In the genomic region with DNA sequence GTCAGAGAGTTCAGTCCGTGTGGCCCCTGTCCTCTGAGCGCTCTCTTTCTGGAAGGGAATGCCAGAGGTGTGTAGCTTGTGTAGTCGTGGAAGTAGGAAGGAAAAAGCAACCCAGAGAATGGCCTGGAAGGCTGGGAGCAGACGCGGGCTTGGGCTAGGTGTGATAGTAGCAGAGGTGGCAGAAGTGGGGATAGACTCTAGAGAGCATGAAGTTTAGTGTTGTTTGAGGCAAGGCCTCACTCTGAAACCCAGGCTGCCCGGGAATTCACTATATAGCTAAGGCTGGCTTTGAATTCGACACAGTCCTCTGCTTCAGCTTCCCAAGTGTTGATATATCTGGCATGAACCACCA, we compare ENCODE assay signal across 8 mouse cellular contexts. TPM values are rescaled to one million over a fixed set of nuclear protein-coding genes. Genes with fewer than 3 reads are reported as not detected.
DNase-seq lines count a peak whose midpoint lies in the region; ATAC-seq and TF ChIP-seq lines count a peak whose summit lies in the region.

No protein-coding gene starts in this region.

- H3K4me1 ChIP-seq in embryonic facial prominence, embryonic 14.5 days (ENCODE audit: control insufficient read depth, insufficient read depth, low read length): peaks cover 8% of the 10 kb centered on the region; the same call in 1 of the 2 replicates
- peaks cover 17% of the 10 kb centered on the region for H3K4me1 ChIP-seq in limb, embryonic 12.5 days (replicated peaks)
- H3K4me1 ChIP-seq in neural tube, embryonic 14.5 days (ENCODE audit: control insufficient read depth, insufficient read depth, low read length): peaks cover 9% of the 10 kb centered on the region

- H3K36me3 ChIP-seq in embryonic facial prominence, embryonic 14.5 days (ENCODE audit: control insufficient read depth, insufficient read depth, low read length): peaks cover 27% of the 10 kb centered on the region
- peaks cover 28% of the 10 kb centered on the region for H3K36me3 ChIP-seq in limb, embryonic 12.5 days
- H3K36me3 ChIP-seq in neural tube, embryonic 14.5 days (ENCODE audit: control insufficient read depth, insufficient read depth, low read length): peaks cover 2% of the 10 kb centered on the region

- 0 out of 2 replicates have a peak, but pooled peaks have one; percentile 13 for ATAC-seq in embryonic facial prominence, embryonic 14.5 days (ENCODE audit: low read depth)
- ATAC-seq in limb, embryonic 12.5 days (ENCODE audit: insufficient number of reproducible peaks, insufficient read depth, low FRiP score, low TSS enrichment, low read depth): no peak; the same call in 1 of the 2 replicates
- ATAC-seq in neural tube, embryonic 14.5 days (ENCODE audit: low read depth): 0 out of 2 replicates have a peak, but pooled peaks have one; percentile 13

- WGBS in embryonic facial prominence, embryonic 14.5 days: 2% methylated on average over 7 of the region's 7 CpGs
- 0% methylated on average over 7 of the region's 7 CpGs for WGBS in limb, embryonic 12.5 days
- 3% methylated on average over 7 of the region's 7 CpGs for WGBS in neural tube, embryonic 14.5 days

- peak overlapping the region; percentile 84 for H3K9ac ChIP-seq in embryonic facial prominence, embryonic 14.5 days (ENCODE audit: low read depth, low read length)
- peak overlapping the region; percentile 71 for H3K9ac ChIP-seq in limb, embryonic 12.5 days (replicated peaks)
- peak overlapping the region; percentile 74 for H3K9ac ChIP-seq in neural tube, embryonic 14.5 days (replicated peaks; ENCODE audit: low read depth, low read length)

- peak overlapping the region; percentile 73 for H3K27ac ChIP-seq in layer of hippocampus, adult 2 months
- H3K27ac ChIP-seq in embryonic facial prominence, embryonic 14.5 days (replicated peaks; ENCODE audit: low read depth, low read length): no peak overlapping the region; the same call in 1 of the 2 replicates
- no peak overlapping the region for H3K27ac ChIP-seq in limb, embryonic 12.5 days
- H3K27ac ChIP-seq in neural tube, embryonic 14.5 days (ENCODE audit: low read depth, low read length): no peak overlapping the region

- no peaks in the 10 kb centered on the region for H3K27me3 ChIP-seq in embryonic facial prominence, embryonic 14.5 days (replicated peaks; ENCODE audit: control insufficient read depth, insufficient read depth, low read length)
- no peaks in the 10 kb centered on the region for H3K27me3 ChIP-seq in limb, embryonic 12.5 days
- no peaks in the 10 kb centered on the region for H3K27me3 ChIP-seq in neural tube, embryonic 14.5 days (ENCODE audit: control insufficient read depth, insufficient read depth, low read length)

- no peaks in the 10 kb centered on the region for H3K9me3 ChIP-seq in embryonic facial prominence, embryonic 14.5 days (ENCODE audit: control insufficient read depth, low read length)
- no peaks in the 10 kb centered on the region for H3K9me3 ChIP-seq in limb, embryonic 12.5 days
- H3K9me3 ChIP-seq in neural tube, embryonic 14.5 days (ENCODE audit: control insufficient read depth, low read length): no peaks in the 10 kb centered on the region

- peak overlapping the region; percentile 81 for H3K4me2 ChIP-seq in embryonic facial prominence, embryonic 14.5 days (ENCODE audit: low read depth, low read length)
- peak overlapping the region; percentile 97 for H3K4me2 ChIP-seq in limb, embryonic 12.5 days
- H3K4me2 ChIP-seq in neural tube, embryonic 14.5 days (ENCODE audit: low read depth, low read length): peak overlapping the region; percentile 91

- peak overlapping the region; percentile 86 for H3K4me3 ChIP-seq in layer of hippocampus, adult 2 months
- H3K4me3 ChIP-seq in embryonic facial prominence, embryonic 14.5 days (ENCODE audit: low read depth, low read length): peak overlapping the region; percentile 86
- H3K4me3 ChIP-seq in limb, embryonic 12.5 days (replicated peaks): peak overlapping the region; percentile 80
- H3K4me3 ChIP-seq in neural tube, embryonic 14.5 days (ENCODE audit: low read depth, low read length): peak overlapping the region; percentile 88

- no peak for TF ChIP-seq CTCF in layer of hippocampus, adult 2 months (conservative IDR thresholded peaks at IDR 0.05)

- DNase-seq in layer of hippocampus, adult 2 months (ENCODE audit: low spot score in 2 of 2): no peak
- no peak for DNase-seq in layer of hippocampus, adult 11-12 months (ENCODE audit: low spot score)
- DNase-seq in embryonic facial prominence, embryonic 14.5 days (ENCODE audit: low spot score): no peak
- no peak for DNase-seq in cerebellum, adult 11-12 months
- DNase-seq in frontal cortex, adult 2 months (ENCODE audit: extremely low spot score in 1 of 2, low spot score in 1 of 2): no peak
- no peak for DNase-seq in ovary, postnatal 14 days (ENCODE audit: low spot score)

RNA-seq across cellular contexts. Expression of a gene that starts 0.5 kb away (rescaled TPM):
- 10 to 100 TPM in 1 of 2 experiments, 1 to 10 TPM in 1; 8.8 to 10.3 TPM for total RNA-seq in layer of hippocampus, adult 2 months (2021)
- 8.5 and 12.2 TPM in 2 replicates for polyA plus RNA-seq in embryonic facial prominence, embryonic 14.5 days (2014; fragmentation: Nextera tagmentation; extraction: Ambion mirVana)
- polyA plus RNA-seq in limb, embryonic 12.5 days (2016; fragmentation: Nextera tagmentation; extraction: Ambion mirVana): 4.1 and 8.4 TPM in 2 replicates
- polyA plus RNA-seq in neural tube, embryonic 14.5 days (2014; fragmentation: Nextera tagmentation; extraction: Ambion mirVana): 13.3 and 18.0 TPM in 2 replicates
- polyA plus RNA-seq in frontal cortex, adult 2 months (2012; rRNA removed): 15.0 and 18.6 TPM in 2 replicates

RNA-seq across cellular contexts. Expression of a gene that starts 0.7 kb away (rescaled TPM):
- total RNA-seq in layer of hippocampus, adult 2 months (2021): 100 to 1,000 TPM in 1 of 2 experiments, 10 to 100 TPM in 1; 97.9 to 103 TPM
- polyA plus RNA-seq in embryonic facial prominence, embryonic 14.5 days (2014; fragmentation: Nextera tagmentation; extraction: Ambion mirVana): 305 TPM in 2 replicates
- polyA plus RNA-seq in limb, embryonic 12.5 days (2016; fragmentation: Nextera tagmentation; extraction: Ambion mirVana): 353 and 382 TPM in 2 replicates
- 276 and 304 TPM in 2 replicates for polyA plus RNA-seq in neural tube, embryonic 14.5 days (2014; fragmentation: Nextera tagmentation; extraction: Ambion mirVana)
- polyA plus RNA-seq in frontal cortex, adult 2 months (2012; rRNA removed): 159 and 176 TPM in 2 replicates

RNA-seq across cellular contexts. Expression of a gene that starts 23.5 kb away (rescaled TPM):
- total RNA-seq in layer of hippocampus, adult 2 months (2021): 10 to 100 TPM; 27.7 to 30.4 TPM
- 16.2 and 17.7 TPM in 2 replicates for polyA plus RNA-seq in embryonic facial prominence, embryonic 14.5 days (2014; fragmentation: Nextera tagmentation; extraction: Ambion mirVana)
- polyA plus RNA-seq in limb, embryonic 12.5 days (2016; fragmentation: Nextera tagmentation; extraction: Ambion mirVana): 4.1 and 4.4 TPM in 2 replicates
- polyA plus RNA-seq in neural tube, embryonic 14.5 days (2014; fragmentation: Nextera tagmentation; extraction: Ambion mirVana): 7.7 and 14.5 TPM in 2 replicates
- 55.2 and 61.4 TPM in 2 replicates for polyA plus RNA-seq in frontal cortex, adult 2 months (2012; rRNA removed)

RNA-seq across cellular contexts. Expression of a gene that starts 32.8 kb away (rescaled TPM):
- total RNA-seq in layer of hippocampus, adult 2 months (2021): 10 to 100 TPM; 31.4 to 35.3 TPM
- polyA plus RNA-seq in embryonic facial prominence, embryonic 14.5 days (2014; fragmentation: Nextera tagmentation; extraction: Ambion mirVana): 10.5 and 10.8 TPM in 2 replicates
- polyA plus RNA-seq in limb, embryonic 12.5 days (2016; fragmentation: Nextera tagmentation; extraction: Ambion mirVana): 12.2 and 13.0 TPM in 2 replicates
- 12.6 and 13.1 TPM in 2 replicates for polyA plus RNA-seq in neural tube, embryonic 14.5 days (2014; fragmentation: Nextera tagmentation; extraction: Ambion mirVana)
- polyA plus RNA-seq in frontal cortex, adult 2 months (2012; rRNA removed): 22.2 and 23.8 TPM in 2 replicates
